Mouse (Mus musculus) embryonic facial prominence, embryonic 12.5 days (tissue): Measurements from ENCODE around the gene Zfp36l1. TPM values are rescaled to one million over a fixed set of nuclear protein-coding genes. Genes with fewer than 3 reads are reported as not detected.

ENCODE experiments used
- ATAC-seq: fragments of 200-750 bp; cut with Nextera tagmentation; 2 replicates; pipeline ENCODE4 v1.8.0; 2017; ENCODE audit not compliant: insufficient number of reproducible peaks, insufficient read depth, low FRiP score, low TSS enrichment
- H3K27ac ChIP-seq: fragments of 300-500 bp; sonication (generic); 2 replicates; pipeline ENCODE4 v1.5.1; 2016; ENCODE audit warnings: mild to moderate bottlenecking
- H3K27me3 ChIP-seq: fragments of 300-500 bp; sonication (generic); 2 replicates; pipeline ENCODE4 v1.6.1; 2016; ENCODE audit warnings: mild to moderate bottlenecking, moderate library complexity
- H3K36me3 ChIP-seq: fragments of 300-500 bp; sonication (generic); 2 replicates; pipeline ENCODE4 v1.6.1; 2016; ENCODE audit warnings: mild to moderate bottlenecking
- H3K4me1 ChIP-seq: fragments of 300-500 bp; sonication (generic); 2 replicates; pipeline ENCODE4 v1.6.1; 2016
- H3K4me2 ChIP-seq: fragments of 300-500 bp; sonication (generic); replicated peaks from 2 replicates; pipeline ENCODE4 v1.6.1; 2016; ENCODE audit warnings: mild to moderate bottlenecking, moderate library complexity
- H3K4me3 ChIP-seq: fragments of 300-500 bp; sonication (generic); 2 replicates; pipeline ENCODE4 v1.5.1; 2016; ENCODE audit warnings: mild to moderate bottlenecking
- H3K9ac ChIP-seq: fragments of 300-500 bp; sonication (generic); 2 replicates; pipeline ENCODE4 v1.6.1; 2016; ENCODE audit warnings: mild to moderate bottlenecking, moderate library complexity
- H3K9me3 ChIP-seq: fragments of 300-500 bp; sonication (generic); 2 replicates; pipeline ENCODE4 v1.6.1; 2016; ENCODE audit warnings: mild to moderate bottlenecking, moderate library complexity
- WGBS: fragments of 180-500 bp; shearing (Covaris S2); methylation state at CpG from one replicate; pipeline ENCODE4 v1.1.7; 2016; 5-methylcytosine and 5-hydroxymethylcytosine counted together
- polyA plus RNA-seq: library from polyadenylated mRNA; unstranded; fragments of >200 nt; fragmentation: Nextera tagmentation; extraction: Ambion mirVana; gene quantifications from 2 replicates; pipeline ENCODE4 v1.2.1, GENCODE M21; 2016

The Zfp36l1 gene
- polyA plus RNA-seq, 1 experiment from 2014 or later = 124 TPM

GRCm38 (mm10) chr12:80130558-80131358, 17.9 kb upstream of the Zfp36l1 start:
- Histone ChIP-seq H3K9me3 (no peaks in the 10 kb centered on the region), H3K27ac (peak overlapping the region; percentile 97), H3K9ac (no peak overlapping the region), H3K27me3 (no peaks in the 10 kb centered on the region), H3K4me1 (peaks cover 34% of the 10 kb centered on the region), H3K4me2 (peak overlapping the region; percentile 78), H3K4me3 (0 out of 2 replicates have a peak overlapping the region, but pooled peaks have one; percentile 7), H3K36me3 (no peaks in the 10 kb centered on the region)
- 12% methylated on average over 5 of the region's 6 CpGs for WGBS
- 0 out of 2 replicates have a peak, but pooled peaks have one; percentile 54 for ATAC-seq

GRCm38 (mm10) chr12:80129531-80129930, 16.7 kb upstream of the Zfp36l1 start:
- WGBS = 96% methylated on average over 8 of the region's 8 CpGs
- Histone ChIP-seq H3K9me3 (no peaks in the 10 kb centered on the region), H3K4me1 (peaks cover 34% of the 10 kb centered on the region), H3K27me3 (no peaks in the 10 kb centered on the region), H3K4me2 (no peak overlapping the region), H3K27ac (peak overlapping the region; percentile 97), H3K36me3 (no peaks in the 10 kb centered on the region), H3K9ac (no peak overlapping the region), H3K4me3 (no peak overlapping the region)
- ATAC-seq = no peak

DNA sequence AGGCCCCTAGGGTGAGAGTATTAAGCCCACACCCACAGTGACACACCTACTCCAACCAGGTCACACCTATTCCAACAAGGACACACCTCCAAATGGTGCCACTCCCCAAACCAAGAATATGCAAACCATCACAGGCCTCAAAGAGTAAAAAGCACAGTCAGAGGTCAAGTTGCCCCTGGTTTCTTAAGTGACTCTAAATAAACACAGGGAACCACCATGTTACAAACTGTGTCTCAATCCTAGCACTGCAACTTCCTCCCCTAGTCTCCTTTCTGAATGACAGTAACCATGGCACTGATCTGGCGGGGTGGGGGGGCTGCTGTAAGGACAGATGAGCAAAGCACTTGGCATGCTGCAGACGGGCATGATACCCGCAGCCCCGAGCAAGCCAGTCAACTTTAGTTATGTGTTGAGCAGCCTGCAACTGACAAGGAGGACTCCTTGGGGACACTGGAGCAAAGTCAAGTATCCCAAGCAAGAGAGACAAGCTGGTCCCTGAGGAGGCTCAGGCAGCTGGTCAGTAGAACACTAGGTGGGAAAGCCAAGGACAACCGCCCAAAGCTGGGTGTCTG, 14.5 kb upstream of the Zfp36l1 start:
- Histone ChIP-seq H3K9ac (no peak overlapping the region), H3K4me1 (peaks cover 48% of the 10 kb centered on the region), H3K27ac (no peak overlapping the region), H3K4me2 (no peak overlapping the region), H3K9me3 (no peaks in the 10 kb centered on the region), H3K27me3 (no peaks in the 10 kb centered on the region), H3K36me3 (no peaks in the 10 kb centered on the region), H3K4me3 (no peak overlapping the region)
- WGBS = 92% methylated on average over 5 of the region's 5 CpGs
- ATAC-seq = no peak

DNA sequence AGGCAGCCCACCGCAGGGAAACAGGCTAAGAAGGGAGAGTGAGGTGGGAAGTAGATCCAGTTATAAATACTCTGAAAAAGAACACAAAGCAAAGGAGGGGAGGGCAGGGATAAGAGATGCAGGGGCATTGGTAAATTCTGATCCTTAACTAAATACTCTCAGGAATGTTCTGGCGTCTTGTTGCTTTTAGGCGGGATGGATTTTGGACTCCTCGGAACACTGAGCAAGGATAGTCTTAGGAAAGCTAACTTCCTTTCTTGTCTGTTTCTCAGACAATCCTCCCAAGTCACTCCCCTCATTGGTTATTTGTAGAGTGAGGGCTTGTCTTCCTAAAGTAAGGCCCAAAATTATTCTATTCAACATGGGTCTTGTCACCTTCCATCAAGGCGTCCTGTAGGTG, 12.5 kb upstream of the Zfp36l1 start:
- ATAC-seq = no peak
- Histone ChIP-seq H3K4me1 (peaks cover 29% of the 10 kb centered on the region), H3K9ac (no peak overlapping the region), H3K4me3 (no peak overlapping the region), H3K4me2 (no peak overlapping the region), H3K9me3 (no peaks in the 10 kb centered on the region), H3K27ac (no peak overlapping the region), H3K27me3 (no peaks in the 10 kb centered on the region), H3K36me3 (0 out of 2 replicates have a peak, but pooled peaks cover 7% of the 10 kb centered on the region)
- 87% methylated on average over 5 of the region's 5 CpGs for WGBS

DNA sequence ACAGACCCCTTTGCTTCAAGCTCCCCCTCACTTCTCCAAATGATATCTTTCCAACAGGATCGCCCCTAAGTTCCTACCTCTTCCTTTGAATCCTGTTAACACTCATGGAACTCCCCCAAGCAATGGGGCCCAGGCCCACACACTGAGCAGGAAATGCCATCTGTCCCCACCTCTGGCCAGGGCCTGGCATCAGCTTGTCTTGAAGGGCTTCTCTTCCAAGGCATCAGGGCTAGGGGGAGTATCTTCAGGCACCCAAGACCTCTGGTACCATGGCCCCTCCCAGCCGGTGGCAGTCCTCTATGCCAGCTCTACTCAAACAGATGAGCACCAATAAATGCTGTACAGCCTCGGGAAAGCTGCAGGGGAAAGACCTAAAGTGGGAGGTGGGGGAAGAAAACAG, 11.9 kb upstream of the Zfp36l1 start:
- 0 out of 2 replicates have a peak, but pooled peaks cover 8% of the 10 kb centered on the region for H3K36me3 ChIP-seq
- H3K4me1 ChIP-seq = peaks cover 23% of the 10 kb centered on the region
- H3K4me2 ChIP-seq = no peak overlapping the region
- WGBS = 81% methylated on average over 3 of the region's 3 CpGs
- no peaks in the 10 kb centered on the region for H3K27me3 ChIP-seq
- H3K4me3 ChIP-seq = no peak overlapping the region
- no peaks in the 10 kb centered on the region for H3K9me3 ChIP-seq
- no peak for ATAC-seq
- H3K9ac ChIP-seq = no peak overlapping the region
- no peak overlapping the region for H3K27ac ChIP-seq

GRCm38 (mm10) chr12:80124211-80124610, 11.4 kb upstream of the Zfp36l1 start:
- no peak overlapping the region for H3K4me2 ChIP-seq
- peaks cover 18% of the 10 kb centered on the region for H3K4me1 ChIP-seq
- no peak overlapping the region for H3K4me3 ChIP-seq
- H3K9me3 ChIP-seq = no peaks in the 10 kb centered on the region
- no peak overlapping the region for H3K9ac ChIP-seq
- 0 out of 2 replicates have a peak, but pooled peaks cover 8% of the 10 kb centered on the region for H3K36me3 ChIP-seq
- no peak for ATAC-seq
- H3K27me3 ChIP-seq = no peaks in the 10 kb centered on the region
- WGBS = 63% methylated on average over 3 of the region's 3 CpGs
- H3K27ac ChIP-seq = no peak overlapping the region

DNA sequence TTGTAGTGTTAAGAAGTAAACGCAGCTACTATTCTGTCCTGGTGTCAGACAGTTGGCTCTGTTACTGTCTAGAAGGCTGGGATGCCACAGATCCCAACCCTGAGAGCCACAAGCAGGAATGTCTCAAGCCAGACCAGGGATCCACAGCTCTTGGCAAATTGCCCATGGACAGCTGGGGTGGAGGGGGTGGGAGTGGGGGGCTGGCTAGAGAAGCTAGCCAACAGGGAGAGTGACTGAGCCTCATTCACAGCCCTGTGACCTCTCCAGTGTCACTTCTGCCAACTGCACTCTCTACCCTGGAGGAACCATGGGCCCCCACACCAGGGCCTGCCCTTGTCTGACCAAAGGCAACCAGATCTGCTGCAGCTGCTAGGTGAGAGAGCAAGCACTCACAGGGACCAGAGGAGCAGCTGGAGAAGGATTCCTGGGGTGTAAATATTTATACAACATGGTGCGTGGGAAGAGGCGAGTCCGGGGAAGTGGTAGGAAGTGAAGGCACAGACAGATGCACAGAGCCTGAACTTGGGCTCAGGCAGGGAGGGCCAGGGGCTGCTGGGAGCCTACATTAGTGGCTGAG, 10.5 kb upstream of the Zfp36l1 start:
- Histone ChIP-seq H3K27me3 (no peaks in the 10 kb centered on the region), H3K9ac (no peak overlapping the region), H3K4me3 (no peak overlapping the region), H3K36me3 (0 out of 2 replicates have a peak, but pooled peaks cover 8% of the 10 kb centered on the region), H3K9me3 (no peaks in the 10 kb centered on the region), H3K4me1 (peaks cover 15% of the 10 kb centered on the region), H3K4me2 (no peak overlapping the region), H3K27ac (peak overlapping the region; percentile 67)
- 51% methylated on average over 4 of the region's 4 CpGs for WGBS
- ATAC-seq = peak; percentile 53; the same call in 1 of the 2 replicates

- Histone ChIP-seq H3K9me3 (no peaks in the 10 kb centered on the region), H3K36me3 (0 out of 2 replicates have a peak, but pooled peaks cover 8% of the 10 kb centered on the region), H3K27ac (no peak overlapping the region), H3K9ac (no peak overlapping the region), H3K27me3 (no peaks in the 10 kb centered on the region), H3K4me2 (no peak overlapping the region), H3K4me1 (peaks cover 23% of the 10 kb centered on the region), H3K4me3 (no peak overlapping the region)
- 70% methylated on average over 1 of the region's 1 CpGs for WGBS
- ATAC-seq = no peak
Measured at GRCm38 (mm10) chr12:80121438-80121837, 8.6 kb upstream of the Zfp36l1 start.

DNA sequence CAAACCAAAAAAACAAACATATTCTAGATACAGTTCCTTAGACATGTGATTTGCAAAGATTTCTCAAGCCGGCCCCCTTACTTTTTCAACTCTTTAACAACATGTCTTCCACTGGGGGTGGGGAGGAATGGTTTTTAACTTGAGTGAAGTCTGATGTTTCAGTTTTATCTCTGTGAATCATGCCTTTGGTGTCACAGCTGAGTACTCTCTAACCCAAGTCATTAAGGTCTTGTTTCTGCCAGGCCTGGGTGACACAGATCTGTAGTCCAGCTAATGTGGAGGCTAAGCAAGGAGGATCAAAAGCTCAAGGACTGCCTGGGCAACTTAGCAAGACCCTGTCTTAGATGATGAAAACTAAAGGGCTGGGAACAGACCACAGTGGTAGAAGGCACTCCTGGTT, 5.8 kb upstream of the Zfp36l1 start:
- ATAC-seq = no peak
- no peak overlapping the region for H3K4me2 ChIP-seq
- H3K4me3 ChIP-seq = no peak overlapping the region
- H3K27me3 ChIP-seq = no peaks in the 10 kb centered on the region
- peaks cover 21% of the 10 kb centered on the region for H3K4me1 ChIP-seq
- 0 out of 2 replicates have a peak, but pooled peaks cover 8% of the 10 kb centered on the region for H3K36me3 ChIP-seq
- H3K27ac ChIP-seq = no peak overlapping the region
- 82% methylated on average over 1 of the region's 1 CpGs for WGBS
- no peak overlapping the region for H3K9ac ChIP-seq
- no peaks in the 10 kb centered on the region for H3K9me3 ChIP-seq

DNA sequence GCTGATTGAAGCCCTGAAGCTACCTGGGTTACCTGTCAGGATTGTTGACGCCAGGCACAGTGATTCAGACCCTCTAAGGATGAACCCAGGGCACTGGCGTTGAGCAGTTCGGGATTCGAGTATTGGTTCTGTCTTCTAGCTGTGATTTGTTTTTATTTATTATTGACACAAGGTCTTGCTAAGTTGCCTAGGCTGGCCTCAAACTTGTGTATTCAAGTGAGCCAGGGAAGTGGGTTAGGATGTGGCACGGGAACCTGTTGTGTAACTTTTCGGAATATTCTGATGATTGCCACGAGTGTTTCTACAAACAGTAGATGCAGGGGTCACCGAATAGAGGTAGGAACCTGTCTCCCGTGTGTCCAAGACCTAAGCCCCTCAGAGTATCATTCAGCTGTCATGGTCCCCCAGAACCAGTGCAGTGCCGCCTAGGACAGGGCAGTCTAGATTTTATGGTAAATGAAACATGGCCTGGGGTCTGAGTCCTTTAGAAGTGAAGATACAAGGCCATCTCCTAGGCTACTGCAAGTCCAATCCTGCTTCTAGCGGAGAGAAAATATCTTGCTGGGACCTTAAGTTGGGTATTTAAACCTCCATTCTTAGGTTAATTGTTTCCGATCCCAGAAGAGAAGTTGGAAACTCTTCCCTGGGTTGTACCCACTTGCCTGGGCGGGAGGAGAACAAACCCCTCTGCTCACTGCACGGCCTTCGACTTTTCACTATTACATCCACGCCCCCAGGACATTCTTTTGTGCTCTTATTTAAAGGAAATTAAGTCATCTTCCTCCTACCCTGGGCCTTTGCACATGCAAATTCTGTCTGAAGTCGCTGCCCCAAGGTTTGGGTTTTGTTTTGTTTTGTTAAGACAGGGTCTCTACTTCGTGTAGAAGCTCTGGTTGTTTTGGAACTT, 3.6 kb upstream of the Zfp36l1 start:
- WGBS = 33% methylated on average over 18 of the region's 18 CpGs

GRCm38 (mm10) chr12:80115863-80116194, 3.0 kb upstream of the Zfp36l1 start:
- 0 out of 2 replicates have a peak, but pooled peaks have one; percentile 8 for ATAC-seq
- Histone ChIP-seq H3K9ac (peak overlapping the region; percentile 85), H3K4me2 (peak overlapping the region; percentile 86), H3K4me3 (peak overlapping the region; percentile 94), H3K9me3 (no peaks in the 10 kb centered on the region), H3K36me3 (0 out of 2 replicates have a peak, but pooled peaks cover 7% of the 10 kb centered on the region), H3K4me1 (peaks cover 13% of the 10 kb centered on the region; the same call in 1 of the 2 replicates), H3K27me3 (no peaks in the 10 kb centered on the region), H3K27ac (peak overlapping the region; percentile 99)
- WGBS = under 1% methylated on average over 30 of the region's 30 CpGs

More for the DNA sequence above, 3.6 kb upstream of the Zfp36l1 start:
- Histone ChIP-seq H3K9me3 (no peaks in the 10 kb centered on the region), H3K4me3 (peak overlapping the region; percentile 94), H3K36me3 (0 out of 2 replicates have a peak, but pooled peaks cover 8% of the 10 kb centered on the region), H3K4me1 (peaks cover 13% of the 10 kb centered on the region; the same call in 1 of the 2 replicates), H3K4me2 (peak overlapping the region; percentile 86), H3K27me3 (no peaks in the 10 kb centered on the region), H3K27ac (peak overlapping the region; percentile 99), H3K9ac (peak overlapping the region; percentile 85)
- no peak for ATAC-seq
